Mouse (Mus musculus): ENCODE results near the gene Ift172. TPM values are rescaled to one million over a fixed set of nuclear protein-coding genes. Genes with fewer than 3 reads are reported as not detected.

Gene Ift172
- polyA plus RNA-seq, 1 experiment from 2014 or later: 45.7 TPM

DNA sequence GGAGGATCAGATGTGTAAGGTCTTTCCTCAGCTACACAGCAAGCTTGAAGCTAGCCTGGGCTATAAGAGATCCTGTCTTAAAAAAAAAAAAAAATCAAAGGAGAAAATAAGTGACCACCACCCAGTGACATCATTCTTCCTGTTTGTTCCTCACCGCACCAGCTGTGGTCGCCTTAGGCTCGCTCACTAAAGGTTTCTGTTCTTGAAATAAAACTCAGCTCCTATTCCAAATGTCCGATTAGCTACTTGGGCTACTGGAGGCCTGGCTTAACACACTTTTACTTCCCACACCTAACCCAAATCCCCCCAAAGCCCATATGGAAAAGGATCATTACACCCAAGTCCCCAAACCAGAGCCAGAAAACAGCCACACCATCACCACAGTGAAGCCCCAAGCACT lies 2.7 kb downstream of the Ift172 start:
- 0 out of 2 replicates have a peak, but pooled peaks cover 4% of the 10 kb centered on the region for H3K36me3 ChIP-seq (ENCODE audit: control insufficient read depth, insufficient read depth, low read length)

DNA sequence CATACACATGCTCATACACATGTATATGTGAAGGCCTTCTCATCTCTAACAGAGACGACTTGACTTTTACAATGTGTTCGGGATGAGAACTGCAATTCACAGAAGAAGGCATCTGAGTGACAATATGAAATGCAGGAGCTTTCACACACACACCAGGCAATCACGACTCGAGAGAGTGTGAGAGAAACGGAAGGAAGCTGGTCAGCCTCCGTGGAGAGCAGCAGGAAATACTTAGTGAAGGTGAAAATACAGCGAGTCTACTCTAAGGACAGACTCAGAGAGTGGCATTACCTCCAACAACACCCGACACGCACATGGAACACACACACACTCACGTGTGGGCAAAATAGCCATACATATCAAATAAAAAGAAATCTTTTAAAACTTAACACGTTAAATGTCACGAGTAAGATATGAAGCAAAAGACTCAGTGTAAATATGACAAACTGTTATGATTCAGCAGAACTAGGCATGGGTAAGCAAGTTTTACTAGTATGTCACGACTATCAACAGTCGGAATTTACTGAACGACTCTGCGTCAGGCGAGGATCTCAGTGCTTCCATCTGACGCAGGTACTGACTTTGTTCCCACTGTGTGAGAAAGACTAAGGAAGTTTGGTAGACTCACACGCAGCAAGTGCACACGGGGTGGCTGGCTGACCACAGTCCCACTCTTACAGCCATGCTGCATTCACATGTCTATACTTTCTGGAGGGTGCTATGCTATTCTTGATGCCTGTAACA lies 11.5 kb downstream of the Ift172 start:
- Histone ChIP-seq H3K4me2 (ENCODE audit: low read depth, severe bottlenecking) (no peak overlapping the region), H3K27ac (replicated peaks; ENCODE audit: low read depth, low read length) (no peak overlapping the region), H3K4me1 (ENCODE audit: control insufficient read depth, insufficient read depth, low read length) (no peaks in the 10 kb centered on the region), H3K9me3 (ENCODE audit: control insufficient read depth, low read length) (no peaks in the 10 kb centered on the region), H3K9ac (ENCODE audit: low read length) (no peak overlapping the region), H3K27me3 (ENCODE audit: control insufficient read depth, insufficient read depth, low read length) (no peaks in the 10 kb centered on the region), H3K36me3 (ENCODE audit: control insufficient read depth, insufficient read depth, low read length) (peaks cover 9% of the 10 kb centered on the region; the same call in 1 of the 2 replicates), H3K4me3 (ENCODE audit: low read depth, low read length) (no peak overlapping the region)
- no peak for DNase-seq (ENCODE audit: low spot score)
- ATAC-seq (ENCODE audit: insufficient number of reproducible peaks, low FRiP score, low TSS enrichment, low read depth): no peak
- 88% methylated on average over 20 of the region's 20 CpGs for WGBS

More for the DNA sequence above, 2.7 kb downstream of the Ift172 start:
- ATAC-seq (ENCODE audit: insufficient number of reproducible peaks, low FRiP score, low TSS enrichment, low read depth) (no peak), DNase-seq (ENCODE audit: low spot score) (no peak)
- H3K9me3 ChIP-seq (ENCODE audit: control insufficient read depth, low read length): no peaks in the 10 kb centered on the region
- no peaks in the 10 kb centered on the region for H3K27me3 ChIP-seq (ENCODE audit: control insufficient read depth, insufficient read depth, low read length)
- H3K4me1 ChIP-seq (ENCODE audit: control insufficient read depth, insufficient read depth, low read length): 0 out of 2 replicates have a peak, but pooled peaks cover 3% of the 10 kb centered on the region
- no peak overlapping the region for H3K9ac ChIP-seq (ENCODE audit: low read length)
- H3K27ac ChIP-seq (replicated peaks; ENCODE audit: low read depth, low read length): no peak overlapping the region
- no peak overlapping the region for H3K4me2 ChIP-seq (ENCODE audit: low read depth, severe bottlenecking)
- 91% methylated on average over 4 of the region's 4 CpGs for WGBS
- no peak overlapping the region for H3K4me3 ChIP-seq (ENCODE audit: low read depth, low read length)

DNA sequence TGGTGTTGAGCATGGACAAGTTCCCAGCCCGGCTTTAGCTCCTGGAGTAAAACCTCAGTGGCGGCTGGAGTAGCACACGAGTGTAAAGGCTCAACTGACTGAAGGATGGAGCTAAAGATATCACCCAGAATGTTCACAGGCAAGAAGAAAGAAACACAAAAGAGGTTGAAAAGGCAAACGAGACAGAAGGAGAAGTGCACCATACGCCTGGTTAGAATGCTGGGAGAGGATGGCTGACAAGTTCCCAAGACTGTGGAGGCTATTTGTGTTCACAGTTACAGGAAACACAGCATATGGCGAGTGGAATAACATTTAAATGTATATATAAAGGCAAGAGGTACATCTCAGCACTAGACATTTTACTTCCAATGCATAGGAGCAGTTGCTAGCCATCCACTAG lies 17.9 kb downstream of the Ift172 start:
- peaks cover 7% of the 10 kb centered on the region; the same call in 1 of the 2 replicates for H3K36me3 ChIP-seq (ENCODE audit: control insufficient read depth, insufficient read depth, low read length)
- no peak overlapping the region for H3K27ac ChIP-seq (replicated peaks; ENCODE audit: low read depth, low read length)
- no peak for DNase-seq (ENCODE audit: low spot score)
- WGBS: 85% methylated on average over 6 of the region's 6 CpGs
- H3K9me3 ChIP-seq (ENCODE audit: control insufficient read depth, low read length): no peaks in the 10 kb centered on the region
- H3K27me3 ChIP-seq (ENCODE audit: control insufficient read depth, insufficient read depth, low read length): no peaks in the 10 kb centered on the region
- no peaks in the 10 kb centered on the region for H3K4me1 ChIP-seq (ENCODE audit: control insufficient read depth, insufficient read depth, low read length)
- no peak overlapping the region for H3K9ac ChIP-seq (ENCODE audit: low read length)
- H3K4me3 ChIP-seq (ENCODE audit: low read depth, low read length): no peak overlapping the region
- ATAC-seq (ENCODE audit: insufficient number of reproducible peaks, low FRiP score, low TSS enrichment, low read depth): no peak
- H3K4me2 ChIP-seq (ENCODE audit: low read depth, severe bottlenecking): no peak overlapping the region

- no peak for DNase-seq (ENCODE audit: low spot score)
- 90% methylated on average over 6 of the region's 6 CpGs for WGBS
Observed at GRCm38 (mm10) chr5:31267686-31268085, 23.2 kb downstream of the Ift172 start.

DNA sequence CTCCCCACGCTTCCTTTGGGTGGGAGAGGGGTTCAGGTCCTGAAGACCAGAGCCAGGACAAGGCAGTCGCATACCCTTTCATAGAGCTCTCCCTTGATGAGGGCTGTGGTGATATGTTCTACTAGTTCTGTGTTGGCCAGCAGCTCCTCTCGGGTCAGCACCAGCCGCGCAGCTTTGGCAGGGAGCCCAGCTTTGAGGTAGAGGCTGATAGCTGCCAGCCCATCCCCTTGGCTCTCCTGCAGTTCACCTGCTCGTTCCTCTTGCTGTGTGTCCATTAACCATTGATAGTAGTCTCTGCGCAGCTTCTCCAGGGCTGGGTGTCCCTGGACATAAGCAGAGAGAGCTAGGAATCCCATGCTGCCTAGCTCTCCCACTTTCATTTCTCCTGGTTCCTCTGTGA lies 24.8 kb downstream of the Ift172 start:
- no peak overlapping the region for H3K4me3 ChIP-seq (ENCODE audit: low read depth, low read length)
- no peak overlapping the region for H3K4me2 ChIP-seq (ENCODE audit: low read depth, severe bottlenecking)
- no peaks in the 10 kb centered on the region for H3K27me3 ChIP-seq (ENCODE audit: control insufficient read depth, insufficient read depth, low read length)
- no peak overlapping the region for H3K27ac ChIP-seq (replicated peaks; ENCODE audit: low read depth, low read length)
- ATAC-seq (ENCODE audit: insufficient number of reproducible peaks, low FRiP score, low TSS enrichment, low read depth) (no peak), DNase-seq (ENCODE audit: low spot score) (no peak)
- H3K4me1 ChIP-seq (ENCODE audit: control insufficient read depth, insufficient read depth, low read length): no peaks in the 10 kb centered on the region
- no peak overlapping the region for H3K9ac ChIP-seq (ENCODE audit: low read length)
- peaks cover 18% of the 10 kb centered on the region for H3K36me3 ChIP-seq (ENCODE audit: control insufficient read depth, insufficient read depth, low read length)
- no peaks in the 10 kb centered on the region for H3K9me3 ChIP-seq (ENCODE audit: control insufficient read depth, low read length)
- 93% methylated on average over 7 of the region's 7 CpGs for WGBS

More at GRCm38 (mm10) chr5:31267686-31268085, 23.2 kb downstream of the Ift172 start:
- no peak overlapping the region for H3K4me3 ChIP-seq (ENCODE audit: low read depth, low read length)
- ATAC-seq (ENCODE audit: insufficient number of reproducible peaks, low FRiP score, low TSS enrichment, low read depth): no peak
- H3K9ac ChIP-seq (ENCODE audit: low read length): no peak overlapping the region
- H3K27me3 ChIP-seq (ENCODE audit: control insufficient read depth, insufficient read depth, low read length): no peaks in the 10 kb centered on the region
- no peak overlapping the region for H3K4me2 ChIP-seq (ENCODE audit: low read depth, severe bottlenecking)
- peaks cover 21% of the 10 kb centered on the region for H3K36me3 ChIP-seq (ENCODE audit: control insufficient read depth, insufficient read depth, low read length)
- H3K27ac ChIP-seq (replicated peaks; ENCODE audit: low read depth, low read length): no peak overlapping the region
- no peaks in the 10 kb centered on the region for H3K9me3 ChIP-seq (ENCODE audit: control insufficient read depth, low read length)
- H3K4me1 ChIP-seq (ENCODE audit: control insufficient read depth, insufficient read depth, low read length): no peaks in the 10 kb centered on the region

- no peak for ATAC-seq (ENCODE audit: insufficient number of reproducible peaks, low FRiP score, low TSS enrichment, low read depth)
- no peak for DNase-seq (ENCODE audit: low spot score)
- Histone ChIP-seq H3K9me3 (ENCODE audit: control insufficient read depth, low read length) (no peaks in the 10 kb centered on the region), H3K9ac (ENCODE audit: low read length) (no peak overlapping the region), H3K36me3 (ENCODE audit: control insufficient read depth, insufficient read depth, low read length) (peaks cover 10% of the 10 kb centered on the region), H3K4me1 (ENCODE audit: control insufficient read depth, insufficient read depth, low read length) (peaks cover 8% of the 10 kb centered on the region; the same call in 1 of the 2 replicates), H3K27me3 (ENCODE audit: control insufficient read depth, insufficient read depth, low read length) (no peaks in the 10 kb centered on the region), H3K27ac (replicated peaks; ENCODE audit: low read depth, low read length) (no peak overlapping the region), H3K4me2 (ENCODE audit: low read depth, severe bottlenecking) (no peak overlapping the region), H3K4me3 (ENCODE audit: low read depth, low read length) (no peak overlapping the region)
- 87% methylated on average over 11 of the region's 11 CpGs for WGBS
Observed at GRCm38 (mm10) chr5:31257616-31258015, 33.3 kb downstream of the Ift172 start.

- Histone ChIP-seq H3K36me3 (ENCODE audit: control insufficient read depth, insufficient read depth, low read length) (peaks cover 12% of the 10 kb centered on the region), H3K27me3 (ENCODE audit: control insufficient read depth, insufficient read depth, low read length) (no peaks in the 10 kb centered on the region), H3K4me3 (ENCODE audit: low read depth, low read length) (no peak overlapping the region), H3K9me3 (ENCODE audit: control insufficient read depth, low read length) (no peaks in the 10 kb centered on the region), H3K27ac (replicated peaks; ENCODE audit: low read depth, low read length) (no peak overlapping the region), H3K4me2 (ENCODE audit: low read depth, severe bottlenecking) (no peak overlapping the region), H3K4me1 (ENCODE audit: control insufficient read depth, insufficient read depth, low read length) (peaks cover 21% of the 10 kb centered on the region), H3K9ac (ENCODE audit: low read length) (no peak overlapping the region)
- ATAC-seq (ENCODE audit: insufficient number of reproducible peaks, low FRiP score, low TSS enrichment, low read depth) (no peak), DNase-seq (ENCODE audit: low spot score) (no peak)
- WGBS: 92% methylated on average over 2 of the region's 2 CpGs
Observed at GRCm38 (mm10) chr5:31255971-31256370, 34.9 kb downstream of the Ift172 start.

DNA sequence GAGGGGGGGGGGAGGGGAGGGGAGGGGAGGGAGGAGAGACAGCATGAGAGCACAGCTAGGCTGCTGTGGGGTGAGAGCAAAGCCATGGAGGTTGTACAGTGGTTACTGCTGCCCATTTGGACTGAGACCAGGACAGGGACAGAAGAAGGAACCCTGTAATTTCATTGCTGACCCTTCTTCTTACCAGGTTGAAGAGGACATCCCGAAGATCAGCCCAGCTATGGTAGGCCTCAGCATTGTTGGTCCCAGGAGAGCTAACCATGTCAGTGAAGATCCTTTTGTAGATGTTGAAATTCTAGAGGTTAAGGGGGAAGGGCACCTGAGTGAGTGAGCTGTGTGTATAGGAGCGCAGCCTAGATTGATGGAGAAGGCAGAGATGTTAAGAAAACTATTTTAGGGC lies 35.5 kb downstream of the Ift172 start:
- Histone ChIP-seq H3K4me2 (ENCODE audit: low read depth, severe bottlenecking) (no peak overlapping the region), H3K27ac (replicated peaks; ENCODE audit: low read depth, low read length) (no peak overlapping the region), H3K4me3 (ENCODE audit: low read depth, low read length) (no peak overlapping the region), H3K36me3 (ENCODE audit: control insufficient read depth, insufficient read depth, low read length) (peaks cover 18% of the 10 kb centered on the region), H3K9me3 (ENCODE audit: control insufficient read depth, low read length) (no peaks in the 10 kb centered on the region), H3K4me1 (ENCODE audit: control insufficient read depth, insufficient read depth, low read length) (peaks cover 25% of the 10 kb centered on the region), H3K27me3 (ENCODE audit: control insufficient read depth, insufficient read depth, low read length) (no peaks in the 10 kb centered on the region), H3K9ac (ENCODE audit: low read length) (no peak overlapping the region)
- DNase-seq (ENCODE audit: low spot score): no peak
- WGBS: 95% methylated on average over 2 of the region's 2 CpGs
- ATAC-seq (ENCODE audit: insufficient number of reproducible peaks, low FRiP score, low TSS enrichment, low read depth): no peak

All from limb, embryonic 11.5 days (tissue).